Mouse (Mus musculus) macrophage (primary cell): ENCODE results near the gene Zc3h12c. TPM values are rescaled to one million over a fixed set of nuclear protein-coding genes. Genes with fewer than 3 reads are reported as not detected.
A peak's percentile ranks its signal among the peaks of the same experiment; 100 is the strongest.

ENCODE experiments used
- H3K27ac ChIP-seq: fragments of 350-480 bp; formaldehyde crosslinking; 2 replicates; pipeline ENCODE4 v1.9.0; 2021
- H3K36me3 ChIP-seq: fragments of 350-480 bp; formaldehyde crosslinking; 2 replicates; pipeline ENCODE4 v1.9.0; 2021; ENCODE audit errors: inconsistent target
- H3K4me3 ChIP-seq: fragments of 350-480 bp; formaldehyde crosslinking; 2 replicates; pipeline ENCODE4 v1.9.0; 2021; ENCODE audit errors: inconsistent target
- H3K79me2 ChIP-seq: fragments of 350-480 bp; formaldehyde crosslinking; 2 replicates; pipeline ENCODE4 v1.9.0; 2021; ENCODE audit errors: inconsistent target
- WGBS: methylation state at CpG from one replicate; pipeline ENCODE4 v1.1.7; 2026; ENCODE audit warnings: inconsistent platforms; ENCODE audit not compliant: missing documents; 5-methylcytosine and 5-hydroxymethylcytosine counted together
- polyA plus RNA-seq: library from polyadenylated mRNA; stranded (reverse); fragments of 250-400 nt; gene quantifications from 3 replicates; pipeline ENCODE4 v1.2.4, GENCODE M21; 2018; ENCODE audit warnings: inconsistent platforms
- total RNA-seq, 78 experiments: library from RNA; depleted of rRNA; stranded (reverse); fragments of 250-400 nt; gene quantifications; 1 replicate in 9 of 78; 2 replicates in 24 of 78; 3 replicates in 43 of 78; 4 replicates in 2 of 78; pipeline ENCODE4 v1.2.4; 2018; ENCODE audit warnings: inconsistent platforms in 56 of 78

The Zc3h12c gene
- total RNA-seq (2018; cell fraction: chromatin; rRNA removed): 100 to 1,000 TPM in 11 of 26 experiments, 10 to 100 TPM in 15; 11.0 to 391 (median 76.0) TPM
- 100 to 1,000 TPM in 7 of 26 experiments, 10 to 100 TPM in 14, 1 to 10 TPM in 5; 8.9 to 172 (median 26.5) TPM for total RNA-seq (2018; cell fraction: cytosol; rRNA removed)
- 100 to 1,000 TPM in 15 of 26 experiments, 10 to 100 TPM in 11; 20.7 to 445 (median 175) TPM for total RNA-seq (2018; cell fraction: nucleus; rRNA removed)
- 2.5 to 5.8 TPM (median 4.9 TPM) in 3 replicates for polyA plus RNA-seq

DNA sequence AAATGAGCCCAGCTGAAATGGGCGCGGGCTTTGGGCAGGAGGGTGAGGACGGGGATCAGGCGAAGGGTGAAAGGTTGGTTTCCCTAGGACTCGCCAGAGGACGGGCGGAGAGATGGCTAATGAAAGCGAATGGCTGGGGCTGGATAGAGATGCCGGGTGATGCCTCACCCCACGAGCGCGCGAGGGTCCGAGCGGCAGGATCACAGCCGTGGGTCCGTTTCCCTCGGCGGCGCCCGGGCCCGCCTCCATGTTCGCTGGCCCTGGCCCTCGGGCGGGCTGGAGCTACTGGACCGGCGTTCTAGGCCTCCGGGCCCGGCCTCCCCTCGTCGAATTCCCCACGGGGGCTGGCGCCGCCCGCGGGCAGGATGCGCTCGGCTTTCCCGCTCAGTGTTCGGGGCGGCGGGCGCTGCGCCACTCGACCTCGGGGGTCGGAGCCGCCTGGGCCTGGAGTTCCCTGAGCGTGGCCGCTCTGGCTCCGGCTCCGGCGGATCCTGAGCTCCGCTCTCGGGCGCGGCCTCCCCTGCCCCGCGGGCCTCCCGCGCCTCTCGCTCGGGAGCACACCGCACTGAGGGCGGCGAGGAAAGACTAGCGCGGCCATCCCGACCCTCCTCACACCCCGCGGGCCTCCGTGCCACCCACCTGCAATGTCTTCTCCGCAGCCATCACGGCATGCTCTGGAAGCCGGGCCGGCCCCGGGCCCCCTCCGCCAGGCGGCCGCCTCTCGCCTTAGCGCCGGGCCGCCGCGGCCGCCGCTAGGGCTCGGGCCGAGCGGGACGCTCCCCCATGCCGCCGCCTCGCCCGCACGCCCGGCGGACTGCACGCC, at the start of gene Zc3h12c:
TSS of gene Zc3h12c (minus strand) at position 710 of the 823 bp plus-strand sequence.
- peaks cover 48% of the 10 kb centered on the region for H3K79me2 ChIP-seq
- H3K4me3 ChIP-seq: peak within 1 kb of the TSS; percentile 65
- H3K27ac ChIP-seq: peak within 1 kb of the TSS; percentile 43
- no peaks in the 10 kb centered on the region for H3K36me3 ChIP-seq
- WGBS: under 1% methylated on average over 85 of the region's 100 CpGs

DNA sequence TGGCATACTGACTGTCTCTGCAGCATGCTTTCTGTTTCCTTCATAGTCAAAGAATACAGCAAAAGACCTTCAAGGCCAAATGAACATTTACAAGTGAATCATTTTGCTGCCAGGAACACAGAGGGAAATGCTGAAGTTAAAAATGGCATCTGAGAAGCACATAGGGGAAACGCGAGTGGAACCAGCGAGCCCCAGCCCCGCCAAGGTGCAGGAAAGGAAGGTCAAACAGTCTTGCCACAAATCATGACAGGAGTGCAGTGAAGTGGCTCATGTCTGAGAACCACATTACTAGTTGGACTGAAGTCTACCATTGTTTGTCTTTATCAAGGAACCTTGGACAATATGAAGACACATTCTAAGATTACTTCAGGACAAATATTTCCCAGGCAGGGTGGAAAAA, 49.3 kb upstream of the Zc3h12c start:
- Histone ChIP-seq H3K4me3 (no peak overlapping the region), H3K36me3 (no peaks in the 10 kb centered on the region), H3K27ac (no peak overlapping the region), H3K79me2 (no peaks in the 10 kb centered on the region)
- 16% methylated on average over 4 of the region's 4 CpGs for WGBS

DNA sequence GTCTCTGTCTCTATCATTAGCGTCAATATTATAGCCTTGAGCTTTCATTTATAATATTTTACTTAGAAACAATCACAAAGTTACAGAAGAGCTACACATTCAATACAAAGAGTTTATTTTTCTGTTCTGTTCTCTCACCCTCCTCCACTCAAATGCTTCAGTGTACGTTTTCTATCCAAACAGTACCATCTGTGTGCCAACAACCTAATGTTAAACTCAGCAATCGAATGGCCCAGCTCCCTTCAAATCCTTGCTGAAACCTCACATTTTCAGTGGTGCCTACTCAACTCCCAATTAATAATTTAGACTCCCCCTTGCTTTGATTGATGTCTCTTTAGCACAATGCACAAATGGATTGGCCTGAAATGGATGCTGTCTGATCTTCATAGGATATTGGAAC, 46.9 kb upstream of the Zc3h12c start:
- H3K79me2 ChIP-seq: no peaks in the 10 kb centered on the region
- no peak overlapping the region for H3K4me3 ChIP-seq
- WGBS: 86% methylated on average over 3 of the region's 3 CpGs
- H3K36me3 ChIP-seq: no peaks in the 10 kb centered on the region
- no peak overlapping the region for H3K27ac ChIP-seq

DNA sequence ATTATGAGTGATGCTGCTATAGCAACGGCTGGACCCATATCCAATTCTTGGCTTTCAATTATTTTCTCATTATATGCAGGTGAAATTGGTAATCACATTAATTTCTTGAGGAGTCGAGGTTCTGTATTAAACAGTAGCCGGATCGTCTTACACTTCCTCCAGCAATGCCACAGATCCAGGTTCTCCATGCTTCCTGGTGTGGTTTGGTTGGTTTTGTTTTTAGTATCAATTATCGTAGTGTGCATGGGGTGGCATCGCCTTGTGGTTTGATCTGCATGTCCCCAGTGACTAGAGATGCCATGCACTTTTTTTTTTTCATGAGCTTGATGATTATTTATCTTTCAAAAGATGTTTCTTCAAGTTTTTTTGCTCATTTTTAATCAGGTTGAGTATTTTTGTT, 44.0 kb upstream of the Zc3h12c start:
- H3K4me3 ChIP-seq: no peak overlapping the region
- no peaks in the 10 kb centered on the region for H3K36me3 ChIP-seq
- no peaks in the 10 kb centered on the region for H3K79me2 ChIP-seq
- no peak overlapping the region for H3K27ac ChIP-seq
- 81% methylated on average over 6 of the region's 6 CpGs for WGBS

- WGBS: 97% methylated on average over 3 of the region's 3 CpGs
- H3K4me3 ChIP-seq: no peak overlapping the region
- H3K27ac ChIP-seq: no peak overlapping the region
- H3K79me2 ChIP-seq: no peaks in the 10 kb centered on the region
- H3K36me3 ChIP-seq: no peaks in the 10 kb centered on the region
These were observed 40.2 kb upstream of the Zc3h12c start for GRCm38 (mm10) chr9:52208510-52209030.

- WGBS: 39% methylated on average over 4 of the region's 4 CpGs
- Histone ChIP-seq H3K27ac (no peak overlapping the region), H3K4me3 (no peak overlapping the region), H3K36me3 (no peaks in the 10 kb centered on the region), H3K79me2 (no peaks in the 10 kb centered on the region)
These were observed 34.8 kb upstream of the Zc3h12c start for GRCm38 (mm10) chr9:52203189-52203588.

GRCm38 (mm10) chr9:52200271-52200670, 31.9 kb upstream of the Zc3h12c start:
- H3K27ac ChIP-seq: no peak overlapping the region
- H3K79me2 ChIP-seq: no peaks in the 10 kb centered on the region
- WGBS: 98% methylated on average over 4 of the region's 4 CpGs
- H3K36me3 ChIP-seq: no peaks in the 10 kb centered on the region
- H3K4me3 ChIP-seq: no peak overlapping the region

- Histone ChIP-seq H3K79me2 (no peaks in the 10 kb centered on the region), H3K27ac (no peak overlapping the region), H3K36me3 (no peaks in the 10 kb centered on the region), H3K4me3 (no peak overlapping the region)
- 26% methylated on average over 3 of the region's 3 CpGs for WGBS
These were observed 27.5 kb upstream of the Zc3h12c start for GRCm38 (mm10) chr9:52195853-52196252.

- Histone ChIP-seq H3K36me3 (no peaks in the 10 kb centered on the region), H3K79me2 (no peaks in the 10 kb centered on the region), H3K4me3 (no peak overlapping the region), H3K27ac (no peak overlapping the region)
- 81% methylated on average over 5 of the region's 5 CpGs for WGBS
These were observed 25.5 kb upstream of the Zc3h12c start for GRCm38 (mm10) chr9:52193851-52194250.

- Histone ChIP-seq H3K4me3 (no peak overlapping the region), H3K36me3 (no peaks in the 10 kb centered on the region), H3K79me2 (no peaks in the 10 kb centered on the region), H3K27ac (no peak overlapping the region)
- 63% methylated on average over 4 of the region's 4 CpGs for WGBS
These were observed 22.5 kb upstream of the Zc3h12c start for GRCm38 (mm10) chr9:52190907-52191306.

DNA sequence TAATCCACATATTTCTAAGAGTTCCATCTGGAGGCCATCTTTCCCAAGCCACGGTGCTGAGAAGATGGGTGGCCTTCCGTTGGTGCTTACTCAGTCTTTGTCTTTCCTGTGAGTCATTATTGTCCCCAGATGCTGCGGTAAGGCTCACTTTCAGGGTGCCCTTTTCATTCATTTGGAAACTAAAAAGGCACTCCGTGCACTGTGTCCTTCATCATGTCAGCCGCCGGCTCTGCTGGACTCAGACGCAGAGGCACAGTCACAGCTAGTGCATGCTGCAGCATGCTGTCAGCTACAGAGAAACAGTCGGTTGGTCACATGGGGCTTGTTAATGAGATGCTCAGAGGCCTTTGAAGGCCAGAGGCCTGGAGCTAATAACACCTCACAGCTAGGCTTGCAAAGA, 19.7 kb upstream of the Zc3h12c start:
- WGBS: 79% methylated on average over 7 of the region's 8 CpGs

GRCm38 (mm10) chr9:52186296-52186941, 18.0 kb upstream of the Zc3h12c start:
- WGBS: 89% methylated on average over 3 of the region's 3 CpGs

More for the DNA sequence above, 19.7 kb upstream of the Zc3h12c start:
- H3K79me2 ChIP-seq: no peaks in the 10 kb centered on the region
- no peak overlapping the region for H3K4me3 ChIP-seq
- H3K27ac ChIP-seq: no peak overlapping the region
- H3K36me3 ChIP-seq: no peaks in the 10 kb centered on the region

DNA sequence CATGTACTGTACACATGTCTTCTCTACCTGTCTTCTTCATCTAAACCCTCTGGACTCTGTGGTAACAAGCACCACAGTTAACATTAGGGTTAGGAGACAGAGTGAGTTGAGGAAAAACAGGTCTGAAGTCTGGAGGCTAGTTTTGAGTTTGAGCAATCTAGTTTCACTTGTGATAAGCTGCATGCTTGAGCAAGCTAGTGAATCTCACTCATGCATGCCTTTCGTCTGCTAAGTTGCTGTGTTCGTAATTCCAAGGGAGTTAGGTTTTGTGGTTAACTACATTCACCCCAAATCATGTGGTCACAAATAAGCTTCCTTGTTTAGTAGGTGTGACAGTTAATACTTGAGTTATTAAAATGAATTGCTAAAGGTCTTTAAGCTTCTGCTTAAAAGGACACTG, 13.0 kb upstream of the Zc3h12c start:
- H3K4me3 ChIP-seq: no peak overlapping the region
- WGBS: 34% methylated on average over 2 of the region's 2 CpGs
- H3K27ac ChIP-seq: no peak overlapping the region
- H3K79me2 ChIP-seq: no peaks in the 10 kb centered on the region
- H3K36me3 ChIP-seq: no peaks in the 10 kb centered on the region

More at GRCm38 (mm10) chr9:52186296-52186941, 18.0 kb upstream of the Zc3h12c start:
- Histone ChIP-seq H3K4me3 (no peak overlapping the region), H3K27ac (no peak overlapping the region), H3K79me2 (no peaks in the 10 kb centered on the region), H3K36me3 (no peaks in the 10 kb centered on the region)

GRCm38 (mm10) chr9:52180851-52181250, 12.5 kb upstream of the Zc3h12c start:
- no peaks in the 10 kb centered on the region for H3K79me2 ChIP-seq
- 92% methylated on average over 6 of the region's 6 CpGs for WGBS
- H3K4me3 ChIP-seq: no peak overlapping the region
- H3K36me3 ChIP-seq: no peaks in the 10 kb centered on the region
- no peak overlapping the region for H3K27ac ChIP-seq
